Mouse (Mus musculus): ENCODE measurements around the gene Angpt4. TPM values are rescaled to one million over a fixed set of nuclear protein-coding genes. Genes with fewer than 3 reads are reported as not detected.

Angpt4 gene
- polyA plus RNA-seq (2014; fragmentation: Nextera tagmentation; extraction: Ambion mirVana) = 0.08 and 0.31 TPM in 2 replicates

DNA sequence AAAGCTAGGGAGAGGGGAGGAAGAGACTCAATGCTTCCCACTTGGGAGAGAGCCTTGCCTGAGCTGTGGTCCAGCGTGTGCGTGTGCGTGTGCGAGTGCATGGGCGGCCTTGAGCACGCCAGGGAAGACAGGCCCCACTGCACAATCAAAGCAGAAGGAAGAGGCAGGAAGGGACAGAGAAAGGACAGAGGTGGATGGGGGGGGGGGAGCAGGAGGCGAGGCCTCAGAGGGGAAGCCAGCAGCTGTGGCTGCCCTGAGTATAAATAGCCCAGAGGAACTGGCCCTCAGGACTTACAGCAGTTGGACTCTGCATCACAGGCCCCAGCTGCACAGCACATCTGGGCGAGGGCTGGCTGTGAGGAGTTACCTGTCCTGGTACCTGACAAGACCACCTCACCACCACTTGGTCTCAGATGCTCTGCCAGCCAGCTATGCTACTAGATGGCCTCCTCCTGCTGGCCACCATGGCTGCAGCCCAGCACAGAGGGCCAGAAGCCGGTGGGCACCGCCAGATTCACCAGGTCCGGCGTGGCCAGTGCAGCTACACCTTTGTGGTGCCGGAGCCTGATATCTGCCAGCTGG lies at the start of gene Angpt4:
Gene Angpt4 (plus strand): TSS at position 292 of the 582 bp plus-strand sequence.
- no peaks in the 10 kb centered on the region; the same call in 1 of the 2 replicates for H3K4me1 ChIP-seq (replicated peaks; ENCODE audit: control insufficient read depth, insufficient read depth, low read length)
- H3K36me3 ChIP-seq (replicated peaks; ENCODE audit: control insufficient read depth, insufficient read depth) = no peaks in the 10 kb centered on the region
- no peak within 1 kb of the TSS for H3K4me2 ChIP-seq (replicated peaks)
- 0 out of 2 replicates have a peak, but pooled peaks cover 4% of the 10 kb centered on the region for H3K27me3 ChIP-seq (ENCODE audit: control insufficient read depth, insufficient read depth, low read length)
- no peak for ATAC-seq (ENCODE audit: low FRiP score)
- H3K9ac ChIP-seq = no peak within 1 kb of the TSS
- no peaks in the 10 kb centered on the region for H3K9me3 ChIP-seq (ENCODE audit: control insufficient read depth, low read length)
- H3K27ac ChIP-seq = no peak within 1 kb of the TSS
- DNase-seq (ENCODE audit: low spot score) = no peak
- 70% methylated on average over 12 of the region's 13 CpGs for WGBS
- H3K4me3 ChIP-seq (replicated peaks; ENCODE audit: low read length) = no peak within 1 kb of the TSS

DNA sequence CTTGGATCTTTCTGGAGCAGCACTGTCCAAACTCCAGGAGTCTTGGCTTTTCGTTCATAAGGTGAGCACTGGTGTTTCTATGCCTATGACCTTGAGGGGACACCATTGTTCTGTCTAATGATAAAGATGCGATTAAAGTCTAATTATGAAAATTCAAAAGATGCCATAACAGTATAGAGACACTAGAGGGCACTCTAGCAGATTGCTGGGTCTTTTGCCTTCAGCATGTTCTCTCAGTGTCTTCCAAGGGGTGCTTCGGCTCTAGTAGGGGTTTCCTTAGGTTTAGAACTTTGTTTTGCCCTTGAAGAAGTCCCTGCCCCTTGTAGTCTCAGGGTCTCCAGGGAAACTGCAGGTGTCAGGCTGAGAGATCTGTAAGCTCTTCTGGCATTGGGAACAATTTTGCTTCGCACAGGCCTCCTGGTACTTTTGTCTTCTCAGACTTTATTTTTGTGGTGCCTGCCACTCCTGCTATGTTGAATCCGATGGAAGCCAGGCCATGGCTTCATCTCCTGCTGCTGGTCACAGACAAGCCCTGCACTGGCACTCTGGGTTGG lies 48.7 kb upstream of the Angpt4 start:
- no peaks in the 10 kb centered on the region for H3K27me3 ChIP-seq (ENCODE audit: control insufficient read depth, insufficient read depth, low read length)
- no peak overlapping the region for H3K4me2 ChIP-seq (replicated peaks)
- H3K4me1 ChIP-seq (replicated peaks; ENCODE audit: control insufficient read depth, insufficient read depth, low read length) = no peaks in the 10 kb centered on the region
- no peak overlapping the region for H3K9ac ChIP-seq
- H3K27ac ChIP-seq = no peak overlapping the region
- 45% methylated on average over 5 of the region's 5 CpGs for WGBS
- DNase-seq (ENCODE audit: low spot score) = peak; percentile 71
- H3K36me3 ChIP-seq (replicated peaks; ENCODE audit: control insufficient read depth, insufficient read depth) = no peaks in the 10 kb centered on the region
- no peak overlapping the region for H3K4me3 ChIP-seq (replicated peaks; ENCODE audit: low read length)
- no peak for ATAC-seq (ENCODE audit: low FRiP score)
- no peaks in the 10 kb centered on the region for H3K9me3 ChIP-seq (ENCODE audit: control insufficient read depth, low read length)

DNA sequence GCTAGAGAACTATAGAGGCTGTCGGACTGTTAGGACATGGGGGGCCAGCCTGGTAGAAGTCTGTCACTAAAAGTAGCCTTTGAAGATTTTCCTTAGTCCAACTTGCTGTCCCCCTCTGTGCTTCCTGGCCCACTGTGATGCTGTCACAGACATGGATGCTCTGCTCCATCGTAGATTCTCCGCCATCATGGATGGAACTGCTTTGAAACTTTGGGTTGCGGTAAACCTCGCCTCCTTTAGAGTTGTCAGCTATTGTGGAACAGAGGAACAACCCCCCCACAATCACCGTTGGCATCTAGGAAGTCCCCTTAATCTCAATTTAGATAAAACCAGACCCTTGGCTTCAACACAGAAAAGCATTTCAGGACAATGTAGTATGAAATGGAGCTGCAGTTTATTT lies 46.1 kb upstream of the Angpt4 start:
- 88% methylated on average over 6 of the region's 6 CpGs for WGBS
- ATAC-seq (ENCODE audit: low FRiP score) (no peak), DNase-seq (ENCODE audit: low spot score) (no peak)
- Histone ChIP-seq H3K4me3 (replicated peaks; ENCODE audit: low read length) (no peak overlapping the region), H3K36me3 (replicated peaks; ENCODE audit: control insufficient read depth, insufficient read depth) (no peaks in the 10 kb centered on the region), H3K4me1 (replicated peaks; ENCODE audit: control insufficient read depth, insufficient read depth, low read length) (no peaks in the 10 kb centered on the region), H3K9ac (no peak overlapping the region), H3K4me2 (replicated peaks) (no peak overlapping the region), H3K27ac (no peak overlapping the region), H3K27me3 (ENCODE audit: control insufficient read depth, insufficient read depth, low read length) (no peaks in the 10 kb centered on the region), H3K9me3 (ENCODE audit: control insufficient read depth, low read length) (no peaks in the 10 kb centered on the region)

DNA sequence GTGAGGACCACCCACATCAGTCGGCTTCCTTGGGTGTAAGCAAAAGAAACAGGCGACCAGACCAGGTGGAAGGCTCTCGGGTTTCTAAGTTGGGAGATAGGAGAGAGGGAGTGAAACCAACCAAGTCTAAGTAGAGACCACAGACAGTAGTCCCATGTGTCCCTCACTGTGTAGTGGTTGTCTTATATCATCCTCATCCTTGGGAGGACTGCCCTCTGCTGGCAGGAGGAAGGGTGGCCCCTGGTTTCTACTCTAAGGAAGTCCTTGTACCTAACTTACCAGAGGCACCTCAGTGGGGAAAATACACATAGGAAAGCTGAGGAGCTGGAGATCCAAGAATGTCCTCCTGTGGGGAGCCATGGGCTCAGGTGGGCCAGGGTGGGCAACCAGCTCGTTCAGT lies 44.5 kb upstream of the Angpt4 start:
- no peak overlapping the region for H3K9ac ChIP-seq
- no peak overlapping the region for H3K4me2 ChIP-seq (replicated peaks)
- no peaks in the 10 kb centered on the region for H3K27me3 ChIP-seq (ENCODE audit: control insufficient read depth, insufficient read depth, low read length)
- no peaks in the 10 kb centered on the region for H3K4me1 ChIP-seq (replicated peaks; ENCODE audit: control insufficient read depth, insufficient read depth, low read length)
- 44% methylated on average over 4 of the region's 4 CpGs for WGBS
- ATAC-seq (ENCODE audit: low FRiP score) (0 out of 2 replicates have a peak, but pooled peaks have one; percentile 62), DNase-seq (ENCODE audit: low spot score) (peak; percentile 62)
- H3K36me3 ChIP-seq (replicated peaks; ENCODE audit: control insufficient read depth, insufficient read depth) = no peaks in the 10 kb centered on the region
- H3K27ac ChIP-seq = no peak overlapping the region
- H3K9me3 ChIP-seq (ENCODE audit: control insufficient read depth, low read length) = no peaks in the 10 kb centered on the region
- H3K4me3 ChIP-seq (replicated peaks; ENCODE audit: low read length) = no peak overlapping the region

DNA sequence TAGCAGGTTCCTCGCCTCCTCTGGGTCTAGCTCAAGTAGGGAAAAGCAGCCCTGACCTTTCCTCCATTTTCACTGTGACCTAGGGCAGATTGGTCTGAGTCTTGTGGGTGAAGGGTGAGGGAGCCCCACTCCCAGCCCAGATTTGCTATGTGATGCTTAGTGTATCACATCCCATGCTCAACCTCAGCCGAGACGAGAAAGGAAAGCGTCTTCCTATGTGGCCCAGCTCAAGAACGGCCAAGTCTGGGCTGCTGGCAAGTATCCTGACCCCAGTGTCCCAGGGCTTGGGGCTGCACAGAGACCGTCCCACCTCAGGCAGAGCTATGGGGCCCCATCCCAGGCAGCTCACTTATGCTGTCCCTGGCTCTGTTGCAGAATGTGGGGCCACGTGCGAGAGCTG lies 42.8 kb upstream of the Angpt4 start:
- no peaks in the 10 kb centered on the region for H3K9me3 ChIP-seq (ENCODE audit: control insufficient read depth, low read length)

DNA sequence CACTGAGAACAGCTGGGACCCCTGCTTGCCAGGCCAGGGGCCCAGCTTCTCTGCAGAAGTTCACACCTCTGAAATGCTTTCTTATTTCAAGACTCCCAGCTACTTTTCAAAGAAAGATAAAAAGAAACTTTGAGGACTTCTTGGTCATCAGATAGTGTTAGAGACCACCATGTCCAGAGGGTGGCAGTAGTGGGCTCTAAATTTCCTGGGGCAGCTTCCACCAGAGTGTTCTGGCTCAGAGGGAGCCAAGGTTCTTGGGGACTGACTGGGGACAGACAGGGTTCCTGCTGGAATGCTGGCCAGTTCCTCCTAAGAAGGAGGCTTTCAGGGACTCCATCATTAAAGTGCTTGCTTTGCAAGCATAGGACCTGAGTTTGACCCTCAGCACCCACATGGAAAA lies 36.5 kb upstream of the Angpt4 start:
- Histone ChIP-seq H3K36me3 (replicated peaks; ENCODE audit: control insufficient read depth, insufficient read depth) (no peaks in the 10 kb centered on the region), H3K4me2 (replicated peaks) (no peak overlapping the region), H3K9ac (no peak overlapping the region), H3K4me1 (replicated peaks; ENCODE audit: control insufficient read depth, insufficient read depth, low read length) (no peaks in the 10 kb centered on the region), H3K27me3 (ENCODE audit: control insufficient read depth, insufficient read depth, low read length) (no peaks in the 10 kb centered on the region), H3K9me3 (ENCODE audit: control insufficient read depth, low read length) (no peaks in the 10 kb centered on the region), H3K4me3 (replicated peaks; ENCODE audit: low read length) (no peak overlapping the region), H3K27ac (no peak overlapping the region)
- ATAC-seq (ENCODE audit: low FRiP score) (no peak), DNase-seq (ENCODE audit: low spot score) (no peak)

More for the DNA sequence above, 42.8 kb upstream of the Angpt4 start:
- ATAC-seq (ENCODE audit: low FRiP score) (no peak), DNase-seq (ENCODE audit: low spot score) (no peak)
- H3K27me3 ChIP-seq (ENCODE audit: control insufficient read depth, insufficient read depth, low read length) = no peaks in the 10 kb centered on the region
- no peak overlapping the region for H3K4me2 ChIP-seq (replicated peaks)
- no peak overlapping the region for H3K27ac ChIP-seq
- no peak overlapping the region for H3K4me3 ChIP-seq (replicated peaks; ENCODE audit: low read length)
- no peaks in the 10 kb centered on the region for H3K4me1 ChIP-seq (replicated peaks; ENCODE audit: control insufficient read depth, insufficient read depth, low read length)
- no peaks in the 10 kb centered on the region for H3K36me3 ChIP-seq (replicated peaks; ENCODE audit: control insufficient read depth, insufficient read depth)
- WGBS = 89% methylated on average over 8 of the region's 8 CpGs
- no peak overlapping the region for H3K9ac ChIP-seq

DNA sequence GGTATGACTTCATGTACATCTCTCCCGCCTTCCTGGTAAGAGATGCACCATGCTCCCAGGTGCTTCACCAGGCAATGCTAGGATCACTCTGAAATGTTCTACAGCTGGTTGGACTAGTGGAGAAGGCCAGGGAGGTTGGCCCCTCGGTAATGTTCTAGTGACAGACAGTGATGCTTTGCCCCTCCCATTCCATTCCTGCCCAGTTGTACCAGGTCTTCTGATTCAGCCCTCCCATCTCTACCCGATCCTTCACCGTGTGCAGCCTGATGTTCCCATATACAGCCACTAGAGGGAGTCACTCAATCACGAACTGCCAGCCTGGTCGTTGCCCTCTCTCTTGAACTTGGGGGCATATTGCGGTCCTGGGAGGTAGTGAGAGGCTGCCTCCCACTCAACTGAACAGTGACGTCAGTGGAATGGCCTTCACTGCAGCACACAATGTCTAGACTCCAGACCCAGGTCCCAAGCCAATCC lies 35.0 kb upstream of the Angpt4 start:
- H3K9ac ChIP-seq = no peak overlapping the region
- ATAC-seq (ENCODE audit: low FRiP score) = peak; percentile 77
- no peak overlapping the region for H3K4me3 ChIP-seq (replicated peaks; ENCODE audit: low read length)
- no peaks in the 10 kb centered on the region for H3K4me1 ChIP-seq (replicated peaks; ENCODE audit: control insufficient read depth, insufficient read depth, low read length)
- H3K9me3 ChIP-seq (ENCODE audit: control insufficient read depth, low read length) = no peaks in the 10 kb centered on the region
- no peak overlapping the region for H3K4me2 ChIP-seq (replicated peaks)
- H3K27me3 ChIP-seq (ENCODE audit: control insufficient read depth, insufficient read depth, low read length) = no peaks in the 10 kb centered on the region
- WGBS = 15% methylated on average over 8 of the region's 8 CpGs
- peak; percentile 68 for DNase-seq (ENCODE audit: low spot score)
- no peaks in the 10 kb centered on the region for H3K36me3 ChIP-seq (replicated peaks; ENCODE audit: control insufficient read depth, insufficient read depth)
- no peak overlapping the region for H3K27ac ChIP-seq

DNA sequence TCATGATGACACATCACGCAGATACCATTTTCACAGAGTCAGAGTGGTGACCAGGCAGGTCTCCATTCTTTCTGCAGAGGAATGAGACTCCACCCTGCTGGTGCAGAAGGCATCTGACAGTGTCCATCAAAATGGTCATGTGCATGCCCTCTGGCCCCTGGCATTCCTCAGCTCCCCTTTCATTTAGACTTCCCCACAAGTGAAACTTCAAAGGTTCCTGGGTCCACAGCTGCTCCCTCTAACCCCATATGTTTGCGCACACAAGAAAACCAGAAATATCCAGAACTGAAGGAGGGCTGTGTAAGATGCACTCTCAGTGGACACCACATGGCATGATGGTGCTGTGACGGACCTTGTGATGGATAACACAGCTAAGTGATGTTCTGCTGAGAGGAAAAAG lies 32.4 kb upstream of the Angpt4 start:
- Histone ChIP-seq H3K36me3 (replicated peaks; ENCODE audit: control insufficient read depth, insufficient read depth) (no peaks in the 10 kb centered on the region), H3K9me3 (ENCODE audit: control insufficient read depth, low read length) (no peaks in the 10 kb centered on the region), H3K9ac (no peak overlapping the region), H3K4me3 (replicated peaks; ENCODE audit: low read length) (no peak overlapping the region), H3K4me2 (replicated peaks) (no peak overlapping the region), H3K27ac (no peak overlapping the region), H3K4me1 (replicated peaks; ENCODE audit: control insufficient read depth, insufficient read depth, low read length) (no peaks in the 10 kb centered on the region), H3K27me3 (ENCODE audit: control insufficient read depth, insufficient read depth, low read length) (no peaks in the 10 kb centered on the region)
- ATAC-seq (ENCODE audit: low FRiP score) (no peak), DNase-seq (ENCODE audit: low spot score) (no peak)
- WGBS = 80% methylated on average over 3 of the region's 3 CpGs

DNA sequence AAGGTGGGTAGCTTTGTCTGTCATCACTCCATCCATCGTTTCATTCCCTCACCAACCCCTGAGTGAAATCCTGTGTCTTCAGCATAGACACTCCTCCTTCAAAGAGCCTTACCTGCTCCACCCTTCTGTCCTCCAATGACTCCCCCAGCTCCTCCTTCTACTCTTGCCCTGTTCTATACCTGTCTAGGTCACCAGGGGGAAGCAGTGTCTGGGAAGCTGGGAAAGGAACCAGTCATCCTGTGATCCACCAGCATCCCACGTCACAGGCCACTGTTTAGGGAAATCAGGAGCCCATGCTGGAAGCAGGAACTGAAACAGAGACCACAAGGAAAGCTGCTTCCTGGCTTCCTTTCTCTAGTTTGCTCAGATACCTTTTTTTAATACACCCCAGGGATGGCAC lies 31.2 kb upstream of the Angpt4 start:
- Histone ChIP-seq H3K4me1 (replicated peaks; ENCODE audit: control insufficient read depth, insufficient read depth, low read length) (no peaks in the 10 kb centered on the region), H3K4me3 (replicated peaks; ENCODE audit: low read length) (no peak overlapping the region), H3K27me3 (ENCODE audit: control insufficient read depth, insufficient read depth, low read length) (no peaks in the 10 kb centered on the region), H3K9ac (no peak overlapping the region), H3K4me2 (replicated peaks) (no peak overlapping the region), H3K36me3 (replicated peaks; ENCODE audit: control insufficient read depth, insufficient read depth) (no peaks in the 10 kb centered on the region), H3K27ac (no peak overlapping the region), H3K9me3 (ENCODE audit: control insufficient read depth, low read length) (no peaks in the 10 kb centered on the region)
- ATAC-seq (ENCODE audit: low FRiP score) (no peak), DNase-seq (ENCODE audit: low spot score) (no peak)
- WGBS = 60% methylated on average over 2 of the region's 2 CpGs

Measured in hindbrain, embryonic 14.5 days (tissue).